Mouse (Mus musculus) mouse embryonic stem cell (cell line): ENCODE results near the gene Adra1d.

Experiments
- in situ Hi-C, 2 experiments: fragments of 300-500 bp; cut with MboI; formaldehyde crosslinking; loops; 1 replicate in 1 of 2; 3 replicates in 1 of 2; pipeline ENCODE4 v1.14.3; 2019 to 2020; ENCODE audit warnings: low sequenced_read_pairs in 2 of 2, low pct_unique_long_range_greater_than_20kb in 1 of 2, mixed read lengths in 1 of 2; ENCODE audit not compliant: unreplicated experiment in 1 of 2

The Adra1d gene

GRCm38 (mm10) chr2:131508501-131508900 lies 53.6 kb downstream of the Adra1d start:
- in situ Hi-C loops = loop anchor here in 1 of 2 experiments (25.0 kb wide), 1 partner anchor 446 kb away; the partner anchor contains the start of gene Adam33

GRCm38 (mm10) chr2:131506358-131506757 lies 55.7 kb downstream of the Adra1d start:
- in situ Hi-C loops = loop anchor here in 1 of 2 experiments (25.0 kb wide), 1 partner anchor 444 kb away; the partner anchor contains the start of gene Adam33

GRCm38 (mm10) chr2:131505431-131505830 lies 56.7 kb downstream of the Adra1d start:
- in situ Hi-C loops = loop anchor here in 1 of 2 experiments (25.0 kb wide), 1 partner anchor 443 kb away; the partner anchor contains the start of gene Adam33

GRCm38 (mm10) chr2:131502561-131502960 lies 59.5 kb downstream of the Adra1d start:
- in situ Hi-C loops = loop anchor here in 1 of 2 experiments (25.0 kb wide), 1 partner anchor 440 kb away; the partner anchor contains the start of gene Adam33

GRCm38 (mm10) chr2:131501886-131502285 lies 60.2 kb downstream of the Adra1d start:
- in situ Hi-C loops = loop anchor here in 1 of 2 experiments (25.0 kb wide), 1 partner anchor 440 kb away; the partner anchor contains the start of gene Adam33

GRCm38 (mm10) chr2:131499290-131499845 lies 62.7 kb downstream of the Adra1d start:
- in situ Hi-C loops = no loop called here

- in situ Hi-C loops = no loop called here
Observed at GRCm38 (mm10) chr2:131498219-131498618, 63.9 kb downstream of the Adra1d start.

- in situ Hi-C loops = no loop called here
Observed at GRCm38 (mm10) chr2:131497224-131497856, 64.7 kb downstream of the Adra1d start.

- in situ Hi-C loops = no loop called here
Observed at GRCm38 (mm10) chr2:131496125-131496820, 65.8 kb downstream of the Adra1d start.
